Mouse (Mus musculus) lung, adult 2 months (tissue): ENCODE results near the gene Calca. TPM values are rescaled to one million over a fixed set of nuclear protein-coding genes. Genes with fewer than 3 reads are reported as not detected.

Experiments
- DNase-seq: peaks from one replicate; pipeline ENCODE4 v3.0.0; 2022
- H3K4me1 ChIP-seq: fragments of 200-500 bp; 2 replicates; pipeline ENCODE4 v1.6.1; 2011; ENCODE audit warnings: low read length; ENCODE audit not compliant: control insufficient read depth, insufficient read depth
- H3K4me3 ChIP-seq: fragments of 200-500 bp; replicated peaks from 2 replicates; pipeline ENCODE3; 2011; ENCODE audit warnings: low read depth, mild to moderate bottlenecking, control low read depth, low read length; ENCODE audit errors: extremely low read depth
- CTCF ChIP-seq: fragments of 200-500 bp; IDR thresholded peaks from 2 replicates; pipeline ENCODE4 v1.5.1; 2011; ENCODE audit warnings: mild to moderate bottlenecking, low read length, control low read depth; ENCODE audit not compliant: insufficient read depth
- POLR2A ChIP-seq: fragments of 200-500 bp; IDR thresholded peaks from 2 replicates; pipeline ENCODE4 v1.6.1; 2011; ENCODE audit warnings: low read depth, mild to moderate bottlenecking, control low read depth, low read length, borderline replicate concordance; ENCODE audit errors: extremely low read depth
- WGBS: fragments of 180-500 bp; shearing (Covaris S2); methylation state at CpG from one replicate; pipeline ENCODE4 v1.1.7; 2018; 5-methylcytosine and 5-hydroxymethylcytosine counted together
- polyA plus RNA-seq: library from polyadenylated mRNA; depleted of rRNA; stranded (reverse); fragments of >200 nt; gene quantifications from 2 replicates; pipeline ENCODE4 v1.2.3, GENCODE M21; 2012; rRNA removed

The Calca gene
- polyA plus RNA-seq, 1 experiment = 1.1 TPM

DNA sequence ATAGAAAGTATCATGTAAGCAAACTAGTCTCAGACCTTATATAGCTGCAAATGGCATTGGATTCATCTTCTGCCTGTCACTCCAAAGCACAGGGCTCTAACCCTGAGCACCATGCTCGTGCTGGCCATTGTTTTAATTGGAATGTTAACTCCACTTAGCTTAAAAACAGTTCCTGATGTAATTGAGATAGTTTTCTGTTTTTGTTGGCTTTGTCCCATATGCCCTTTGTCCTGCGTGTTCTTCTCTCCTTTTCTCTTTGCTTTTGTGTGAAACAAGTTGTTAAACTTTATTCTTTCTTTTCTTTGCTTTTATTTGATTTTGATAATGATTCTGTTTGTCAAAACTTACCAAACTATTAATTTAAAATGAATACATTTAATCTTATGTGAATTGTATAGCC is 53.7 kb downstream of the Calca start:
- H3K4me1 ChIP-seq = no peaks in the 10 kb centered on the region
- H3K4me3 ChIP-seq = no peak overlapping the region
- TF ChIP-seq POLR2A (no peak), CTCF (no peak)
- DNase-seq = no peak
- WGBS = 43% methylated on average over 2 of the region's 2 CpGs

Other genes with a start within 250 kb of the Calca start
- 3.7 and 5.5 TPM in 2 replicates for gene Pde3b, start 221.1 kb downstream of the Calca start, polyA plus RNA-seq
- gene Cyp2r1, start 73.4 kb downstream of the Calca start, polyA plus RNA-seq = 0.67 and 0.70 TPM in 2 replicates
- gene Calcb, start 82.3 kb upstream of the Calca start, polyA plus RNA-seq = 1.0 and 1.9 TPM in 2 replicates
- gene Insc, start 107.3 kb upstream of the Calca start, polyA plus RNA-seq = 0.49 and 0.95 TPM in 2 replicates